Mouse (Mus musculus) bone marrow, adult 2 months (tissue): ENCODE measurements around the gene Slc18b1. TPM values are rescaled to one million over a fixed set of nuclear protein-coding genes. Genes with fewer than 3 reads are reported as not detected.

ENCODE experiments used
- H3K27ac ChIP-seq: fragments of 200-500 bp; 2 replicates; pipeline ENCODE4 v1.5.1; 2012; ENCODE audit warnings: low read depth, mild to moderate bottlenecking, control low read depth, inconsistent platforms, low read length; ENCODE audit not compliant: control insufficient read depth, poor library complexity, insufficient read depth
- H3K4me1 ChIP-seq: fragments of 200-500 bp; 2 replicates; pipeline ENCODE4 v1.6.1; 2011; ENCODE audit warnings: low read length; ENCODE audit not compliant: control insufficient read depth, insufficient read depth
- H3K4me3 ChIP-seq: fragments of 200-500 bp; replicated peaks from 2 replicates; pipeline ENCODE3; 2011; ENCODE audit warnings: mild to moderate bottlenecking, low read depth, low read length, control low read depth; ENCODE audit not compliant: control insufficient read depth
- CTCF ChIP-seq: fragments of 200-500 bp; IDR thresholded peaks from 2 replicates; pipeline ENCODE4 v1.5.1; 2011; ENCODE audit warnings: low read length, control low read depth; ENCODE audit not compliant: control insufficient read depth, insufficient read depth
- POLR2A ChIP-seq: fragments of 200-500 bp; IDR thresholded peaks from 2 replicates; pipeline ENCODE4 v1.6.1; 2011; ENCODE audit warnings: low read depth, mild to moderate bottlenecking, control low read depth, low read length, borderline replicate concordance; ENCODE audit not compliant: control insufficient read depth
- WGBS: fragments of 180-500 bp; shearing (Covaris S2); methylation state at CpG from one replicate; pipeline ENCODE4 v1.1.7; 2018; 5-methylcytosine and 5-hydroxymethylcytosine counted together
- polyA plus RNA-seq: library from polyadenylated mRNA; stranded (reverse); fragments of >200 nt; gene quantifications from 2 replicates; pipeline ENCODE4 v1.2.4, GENCODE M21; 2011; ENCODE audit warnings: low replicate concordance; ENCODE audit not compliant: missing spikeins, insufficient read depth, insufficient read length

The Slc18b1 gene
- 12.6 TPM in 1 of 2 replicates, not detected in the other for polyA plus RNA-seq

DNA sequence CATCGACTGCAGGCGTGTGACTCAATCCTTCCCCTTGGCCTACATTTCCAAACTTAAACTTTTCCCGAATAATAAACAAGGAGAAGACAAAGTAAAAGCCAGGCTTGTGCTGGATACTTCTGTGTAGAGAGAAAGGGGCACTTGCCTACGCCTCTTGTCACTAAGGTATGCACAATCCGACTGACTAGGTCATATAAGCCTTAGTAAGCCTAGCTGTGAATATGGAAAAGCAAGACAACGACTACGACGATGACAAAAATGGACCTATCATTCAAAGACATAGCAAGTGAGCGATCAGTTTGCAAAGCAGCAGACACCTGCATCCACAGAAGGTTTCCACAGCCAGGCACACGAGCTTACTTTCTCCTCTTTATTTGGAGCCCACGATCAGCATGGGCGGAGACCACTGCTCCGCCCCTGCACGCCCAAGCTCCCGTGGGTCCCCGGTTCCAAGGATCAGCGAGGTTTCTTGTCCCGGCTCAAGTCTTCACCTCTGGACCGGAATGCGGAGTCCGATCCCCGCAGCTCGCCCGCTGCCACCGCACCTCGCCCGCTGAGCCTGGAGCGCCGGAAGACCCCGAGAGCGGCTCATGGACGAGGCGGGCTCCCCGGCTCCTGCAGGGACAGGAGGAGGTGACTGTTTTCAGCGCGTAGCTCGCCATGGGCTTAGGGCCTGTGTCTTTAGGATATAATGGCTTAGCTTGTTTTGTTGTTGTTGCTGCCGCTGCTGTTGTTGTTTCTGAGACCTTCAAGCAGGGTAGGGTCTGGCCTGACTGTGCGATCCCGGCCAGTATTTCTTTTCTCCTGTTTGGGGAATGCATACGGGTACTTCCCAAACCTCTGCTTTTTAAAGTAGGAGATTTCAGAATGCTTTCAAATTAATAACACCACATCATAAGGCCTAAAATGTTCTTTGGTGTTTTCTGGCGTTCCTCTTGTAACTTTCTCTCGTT lies at the start of gene Slc18b1:
Gene Slc18b1, plus strand, starts transcription at position 436 of the 953 bp plus-strand sequence.
- Histone ChIP-seq H3K27ac (no peak within 1 kb of the TSS; the same call in 1 of the 2 replicates), H3K4me3 (peak within 1 kb of the TSS; percentile 47), H3K4me1 (no peaks in the 10 kb centered on the region; the same call in 1 of the 2 replicates)
- 11% methylated on average over 43 of the region's 43 CpGs for WGBS
- TF ChIP-seq CTCF (no peak), POLR2A (no peak)

DNA sequence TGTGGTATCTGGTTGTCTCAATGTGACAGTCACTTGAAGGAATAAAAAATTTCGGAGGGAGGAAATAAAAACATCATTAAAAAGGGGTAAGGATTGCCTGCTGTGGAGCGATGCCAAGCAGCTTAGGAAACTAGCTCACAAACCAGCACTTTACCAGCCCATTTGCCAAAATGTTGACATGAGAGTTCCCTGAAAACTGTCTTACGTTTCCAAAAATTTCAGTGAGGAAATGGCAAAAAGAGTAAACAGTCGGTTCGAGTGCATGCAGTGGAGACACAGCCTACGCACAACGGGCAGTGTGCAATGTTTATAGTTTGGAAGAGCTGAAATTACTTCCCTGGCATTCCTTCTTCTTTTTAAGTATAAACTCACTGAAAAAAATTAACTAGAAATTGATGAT lies 42.6 kb upstream of the Slc18b1 start:
- TF ChIP-seq POLR2A (no peak), CTCF (no peak)
- Histone ChIP-seq H3K27ac (no peak overlapping the region), H3K4me1 (no peaks in the 10 kb centered on the region), H3K4me3 (no peak overlapping the region)
- WGBS: 73% methylated on average over 7 of the region's 7 CpGs

DNA sequence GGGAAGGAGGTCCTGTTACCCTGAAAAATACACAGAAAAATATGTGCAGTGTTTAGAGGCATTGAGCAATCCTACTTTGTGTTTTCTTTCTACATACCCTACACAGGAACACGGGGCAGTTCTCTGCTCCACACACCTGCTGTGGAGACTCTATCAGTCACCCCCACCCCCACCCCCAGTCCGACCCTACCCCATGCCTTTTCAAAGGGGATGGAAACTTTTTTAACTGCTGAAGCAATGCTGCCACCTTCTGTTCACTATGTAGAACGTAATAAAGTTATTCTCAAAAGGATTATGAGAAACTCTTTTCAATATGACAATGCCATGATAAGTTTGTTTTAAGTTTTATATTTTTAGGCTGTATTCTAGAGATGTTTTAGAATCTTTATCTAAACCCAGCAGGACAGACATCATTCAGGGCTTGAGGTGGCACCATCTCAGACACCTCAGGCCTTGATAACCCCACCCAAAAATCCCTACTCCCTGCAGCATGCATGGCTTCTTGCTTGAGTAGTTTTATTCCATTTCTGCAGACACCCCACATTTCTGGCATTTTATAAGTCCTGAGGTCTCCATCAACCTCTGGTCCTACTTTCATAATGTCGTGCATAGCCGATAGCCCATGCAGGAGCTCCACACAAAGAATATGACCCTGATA lies 19.4 kb upstream of the Slc18b1 start:
- Histone ChIP-seq H3K4me1 (no peaks in the 10 kb centered on the region), H3K27ac (no peak overlapping the region), H3K4me3 (no peak overlapping the region)
- 34% methylated on average over 5 of the region's 5 CpGs for WGBS
- TF ChIP-seq POLR2A (no peak), CTCF (no peak)

DNA sequence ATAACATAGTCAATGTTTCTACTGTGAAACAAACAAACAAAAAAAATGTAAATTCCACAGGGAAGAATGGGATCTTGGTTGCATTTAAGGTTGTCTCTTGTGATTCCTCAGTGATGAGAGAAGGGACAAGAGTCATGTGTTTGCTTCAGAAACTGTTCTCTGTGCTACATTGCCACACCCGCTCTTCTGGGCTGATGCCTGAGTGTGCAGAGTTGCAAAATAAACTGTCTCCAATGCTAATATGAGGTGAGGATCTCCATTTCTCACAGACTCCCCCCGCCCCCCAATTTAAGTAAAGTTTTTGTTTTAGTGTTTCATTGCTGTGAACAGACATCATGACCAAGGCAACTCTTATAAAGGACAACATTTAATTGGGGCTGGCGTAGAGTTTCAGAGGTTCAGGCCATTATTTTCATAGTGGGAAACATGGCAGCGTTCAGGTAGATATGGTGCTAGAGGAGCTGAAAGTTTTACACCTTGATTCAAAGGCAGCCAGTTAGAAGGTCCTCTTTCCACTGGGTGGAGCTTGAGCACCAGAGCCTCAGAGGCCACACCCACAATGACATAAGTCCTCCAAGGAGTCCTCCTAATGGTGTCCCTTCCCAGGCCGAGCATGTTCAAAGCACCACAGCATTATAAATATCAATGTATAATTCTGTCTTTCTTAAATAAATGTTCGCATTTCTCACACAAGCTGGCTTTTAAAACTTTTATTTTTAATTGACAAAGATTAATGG lies 16.1 kb upstream of the Slc18b1 start:
- no peak overlapping the region for H3K4me3 ChIP-seq
- 65% methylated on average over 6 of the region's 6 CpGs for WGBS
- no peaks in the 10 kb centered on the region for H3K4me1 ChIP-seq
- no peak overlapping the region for H3K27ac ChIP-seq
- no peak for TF ChIP-seq POLR2A
- TF ChIP-seq CTCF: no peak

DNA sequence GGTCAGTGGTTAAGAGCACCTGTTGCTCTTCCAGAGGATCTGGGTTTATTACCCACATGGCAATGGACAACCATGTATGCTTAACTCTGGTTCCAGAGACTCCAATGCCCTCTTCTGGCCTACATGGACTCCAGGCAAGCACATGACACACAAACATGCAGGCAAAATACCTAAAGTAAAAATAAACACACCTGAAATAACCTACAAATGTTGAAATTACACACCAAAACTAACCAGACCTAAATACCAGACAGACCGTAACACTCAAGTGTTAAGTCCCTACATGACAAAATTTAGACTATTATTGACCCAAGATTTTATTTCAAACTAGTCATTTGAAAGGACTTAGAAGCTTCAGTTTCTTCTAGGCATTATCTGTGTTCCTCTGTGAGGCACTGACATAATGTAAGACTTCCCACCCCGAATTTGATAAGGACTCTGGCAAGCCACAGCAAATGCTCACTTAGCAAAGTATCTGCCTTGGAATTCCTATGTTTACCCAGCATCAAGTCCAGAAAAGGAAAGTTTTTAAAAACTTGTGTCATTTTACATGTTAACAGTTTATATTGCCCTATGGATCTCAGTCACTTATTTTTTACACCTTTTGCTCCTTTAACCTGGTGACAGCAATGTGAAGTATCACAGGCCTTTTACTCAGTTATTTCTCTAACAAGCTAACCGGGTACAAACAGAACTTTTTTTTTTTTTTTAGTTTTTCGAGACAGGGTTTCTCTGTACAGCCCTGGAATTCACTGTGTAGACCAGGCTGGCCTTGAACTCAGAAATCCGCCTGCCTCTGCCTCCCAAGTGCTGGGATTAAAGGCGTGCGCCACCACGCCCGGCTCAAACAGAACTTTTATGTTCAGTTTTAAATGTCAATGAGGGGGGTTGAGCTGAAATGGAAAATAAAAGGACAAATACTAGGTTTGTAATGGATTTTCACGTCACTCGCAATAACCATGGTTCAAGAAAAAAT lies 14.7 kb upstream of the Slc18b1 start:
- TF ChIP-seq POLR2A: no peak
- no peak for TF ChIP-seq CTCF
- H3K27ac ChIP-seq: no peak overlapping the region

DNA sequence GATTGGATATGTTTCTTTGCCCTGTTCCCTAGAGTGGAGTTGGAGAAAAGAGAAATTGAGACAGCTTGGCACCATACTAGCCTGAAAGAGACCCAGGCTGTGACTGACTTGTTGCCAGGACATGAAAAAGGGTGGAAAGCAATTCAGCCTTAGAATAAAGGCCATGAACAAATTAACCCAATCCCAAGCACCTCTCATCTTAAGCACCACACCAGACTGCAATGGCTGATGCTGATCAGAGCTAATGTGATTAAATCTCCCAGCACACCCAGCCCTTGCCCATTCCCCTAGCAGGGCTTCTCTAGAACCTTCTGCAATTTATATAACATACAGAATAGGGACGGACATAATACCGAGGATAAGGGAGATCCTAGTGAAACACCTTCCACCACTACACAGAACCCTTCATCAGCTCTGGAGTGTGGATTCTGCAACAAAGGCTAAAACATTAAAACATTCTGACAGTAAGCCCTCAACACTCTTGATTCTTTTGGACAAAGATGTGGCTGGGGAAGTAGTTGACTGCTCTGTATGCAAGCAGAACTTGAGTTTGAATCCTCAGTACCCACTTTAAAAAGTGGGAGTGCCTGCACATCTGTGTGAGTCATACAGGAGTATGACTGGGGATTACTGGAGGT lies 13.8 kb upstream of the Slc18b1 start:
- TF ChIP-seq POLR2A (no peak), CTCF (no peak)
- H3K4me3 ChIP-seq: no peak overlapping the region
- no peaks in the 10 kb centered on the region for H3K4me1 ChIP-seq
- H3K27ac ChIP-seq: no peak overlapping the region
- 50% methylated on average over 2 of the region's 2 CpGs for WGBS

More for the DNA sequence above, 14.7 kb upstream of the Slc18b1 start:
- no peak overlapping the region for H3K4me3 ChIP-seq
- no peaks in the 10 kb centered on the region for H3K4me1 ChIP-seq
- 70% methylated on average over 11 of the region's 11 CpGs for WGBS

DNA sequence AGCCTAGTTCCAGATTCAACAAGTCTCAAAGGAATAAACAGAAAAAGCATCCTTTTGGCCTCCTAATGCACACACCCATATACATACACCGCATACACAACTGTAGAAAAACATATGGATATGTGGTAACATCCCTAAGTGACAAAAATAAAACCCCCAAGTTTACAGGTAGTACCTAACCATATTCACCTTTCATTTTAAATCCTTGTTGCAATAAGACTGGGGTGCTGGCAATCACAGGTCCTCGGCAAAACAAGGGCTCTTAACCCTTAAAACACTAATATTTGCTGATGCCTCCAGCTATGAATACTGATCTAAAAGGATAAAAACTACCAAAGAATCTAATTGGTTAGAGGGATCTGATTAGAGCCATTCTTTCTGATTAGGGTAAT lies 13.3 kb upstream of the Slc18b1 start:
- Histone ChIP-seq H3K27ac (no peak overlapping the region), H3K4me3 (no peak overlapping the region), H3K4me1 (no peaks in the 10 kb centered on the region; the same call in 1 of the 2 replicates)
- 51% methylated on average over 2 of the region's 2 CpGs for WGBS
- TF ChIP-seq CTCF (no peak), POLR2A (no peak)
